Mouse (Mus musculus) lung, embryonic 15.5 days (tissue): ENCODE data around the gene Mef2b. TPM values are rescaled to one million over a fixed set of nuclear protein-coding genes. Genes with fewer than 3 reads are reported as not detected.

ENCODE experiments used
- ATAC-seq: fragments of 200-750 bp; cut with Nextera tagmentation; 2 replicates; pipeline ENCODE4 v1.8.0; 2017; ENCODE audit warnings: moderate number of reproducible peaks, borderline replicate concordance; ENCODE audit not compliant: low FRiP score, low TSS enrichment; ENCODE audit errors: extremely low read depth
- H3K27ac ChIP-seq: fragments of 300-500 bp; sonication (generic); 2 replicates; pipeline ENCODE4 v1.5.1; 2015; ENCODE audit warnings: moderate library complexity, mild to moderate bottlenecking, inconsistent platforms
- H3K27me3 ChIP-seq: fragments of 300-500 bp; sonication (generic); 2 replicates; pipeline ENCODE4 v1.6.1; 2015; ENCODE audit warnings: inconsistent platforms
- H3K36me3 ChIP-seq: fragments of 300-500 bp; sonication (generic); 2 replicates; pipeline ENCODE4 v1.6.1; 2015; ENCODE audit warnings: inconsistent platforms
- H3K4me1 ChIP-seq: fragments of 300-500 bp; sonication (generic); 2 replicates; pipeline ENCODE4 v1.6.1; 2015; ENCODE audit warnings: inconsistent platforms
- H3K4me2 ChIP-seq: fragments of 300-500 bp; sonication (generic); 2 replicates; pipeline ENCODE4 v1.6.1; 2015; ENCODE audit warnings: inconsistent platforms, mild to moderate bottlenecking, moderate library complexity
- H3K4me3 ChIP-seq: fragments of 300-500 bp; sonication (generic); 2 replicates; pipeline ENCODE4 v1.5.1; 2015; ENCODE audit warnings: mild to moderate bottlenecking, inconsistent platforms
- H3K9ac ChIP-seq: fragments of 300-500 bp; sonication (generic); 2 replicates; pipeline ENCODE4 v1.6.1; 2015; ENCODE audit warnings: inconsistent platforms
- H3K9me3 ChIP-seq: fragments of 300-500 bp; sonication (generic); 2 replicates; pipeline ENCODE4 v1.6.1; 2016; ENCODE audit warnings: inconsistent platforms
- WGBS: fragments of 180-500 bp; shearing (Covaris S2); methylation state at CpG from one replicate; pipeline ENCODE4 v1.1.7; 2015; 5-methylcytosine and 5-hydroxymethylcytosine counted together
- polyA plus RNA-seq: library from polyadenylated mRNA; unstranded; fragments of >200 nt; fragmentation: Nextera tagmentation; extraction: Ambion mirVana; gene quantifications from 2 replicates; pipeline ENCODE4 v1.2.1, GENCODE M21; 2015

Mef2b gene
- polyA plus RNA-seq, 1 experiment from 2014 or later = 0.22 TPM

DNA sequence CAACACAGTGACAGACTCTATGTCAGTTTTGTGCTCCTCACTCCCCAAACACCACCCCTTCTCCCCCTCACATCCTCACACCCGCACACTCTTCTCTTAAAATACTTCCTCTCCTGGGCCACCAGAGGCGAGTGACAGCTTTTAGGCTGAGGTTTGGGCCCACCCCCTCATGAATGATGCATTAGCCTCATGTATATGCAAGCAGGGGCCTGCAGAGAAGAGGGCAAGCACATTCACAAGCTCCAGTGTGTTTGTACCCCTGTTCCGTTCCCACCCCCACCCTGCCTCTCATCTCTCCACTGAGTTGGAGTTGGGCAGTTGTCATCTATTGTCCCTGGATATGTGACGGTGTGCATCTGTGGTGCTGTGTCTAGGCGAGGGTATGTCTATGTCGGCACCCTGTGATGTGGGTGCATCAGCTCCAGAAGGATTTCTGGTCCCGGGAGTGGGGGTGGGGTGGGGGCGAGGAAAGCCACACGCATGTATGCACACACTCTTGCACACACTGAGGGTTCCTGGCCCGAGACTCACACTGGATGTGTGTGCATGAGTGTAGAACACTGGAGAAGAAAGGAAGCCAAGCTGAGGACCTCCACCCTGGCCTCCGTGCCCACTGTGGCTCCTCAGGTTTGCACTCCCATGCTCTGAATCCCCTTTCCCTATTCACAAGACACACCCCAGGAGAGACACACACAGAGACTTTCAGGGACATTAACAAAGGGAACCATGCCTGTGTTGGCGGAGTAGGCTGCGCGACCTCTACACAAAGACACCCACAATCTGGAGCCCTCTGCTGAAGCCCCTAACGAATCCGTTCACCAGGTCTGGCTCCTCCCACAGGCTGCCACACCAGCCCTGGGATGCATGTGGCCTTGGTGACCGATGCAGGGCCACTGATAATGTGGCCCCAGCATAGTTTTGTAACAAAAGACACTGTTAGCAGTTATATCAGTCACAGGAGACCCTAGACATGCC, 20.5 kb upstream of the Mef2b start:
- Histone ChIP-seq H3K9me3 (no peaks in the 10 kb centered on the region), H3K36me3 (no peaks in the 10 kb centered on the region), H3K4me3 (no peak overlapping the region), H3K27ac (no peak overlapping the region), H3K9ac (no peak overlapping the region), H3K4me2 (no peak overlapping the region), H3K27me3 (peaks cover 69% of the 10 kb centered on the region), H3K4me1 (no peaks in the 10 kb centered on the region)
- no peak for ATAC-seq
- WGBS = 13% methylated on average over 17 of the region's 17 CpGs

DNA sequence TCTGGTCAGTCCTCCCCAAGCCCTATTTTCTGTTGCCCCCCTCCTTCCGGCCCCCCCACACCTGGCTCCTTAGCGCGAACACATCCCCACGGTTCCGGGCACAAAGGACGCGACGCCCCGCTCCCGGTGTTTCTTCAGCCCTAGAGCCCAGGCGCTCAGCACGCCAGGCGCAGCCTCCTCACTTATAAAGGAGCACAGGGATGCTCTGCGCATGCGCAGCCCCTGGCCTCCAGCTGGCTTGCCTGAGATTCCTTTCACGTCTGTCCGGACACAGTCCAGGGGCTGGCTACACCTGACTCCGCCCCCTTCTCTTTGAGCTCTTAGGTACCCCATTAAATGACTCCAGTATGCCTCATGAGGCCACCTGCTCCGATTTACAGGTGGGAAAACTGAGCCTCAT, 18.8 kb upstream of the Mef2b start, which contains the start of gene Ncan:
TSS of gene Ncan (minus strand) at position 207 of the 400 bp plus-strand sequence.
- H3K27me3 ChIP-seq = peaks cover 52% of the 10 kb centered on the region
- H3K27ac ChIP-seq = no peak within 1 kb of the TSS
- H3K4me2 ChIP-seq = peak within 1 kb of the TSS; percentile 28
- WGBS = 1% methylated on average over 19 of the region's 19 CpGs
- no peaks in the 10 kb centered on the region for H3K4me1 ChIP-seq
- no peaks in the 10 kb centered on the region for H3K36me3 ChIP-seq
- H3K9me3 ChIP-seq = no peaks in the 10 kb centered on the region
- H3K4me3 ChIP-seq = no peak within 1 kb of the TSS
- no peak for ATAC-seq
- H3K9ac ChIP-seq = no peak within 1 kb of the TSS

DNA sequence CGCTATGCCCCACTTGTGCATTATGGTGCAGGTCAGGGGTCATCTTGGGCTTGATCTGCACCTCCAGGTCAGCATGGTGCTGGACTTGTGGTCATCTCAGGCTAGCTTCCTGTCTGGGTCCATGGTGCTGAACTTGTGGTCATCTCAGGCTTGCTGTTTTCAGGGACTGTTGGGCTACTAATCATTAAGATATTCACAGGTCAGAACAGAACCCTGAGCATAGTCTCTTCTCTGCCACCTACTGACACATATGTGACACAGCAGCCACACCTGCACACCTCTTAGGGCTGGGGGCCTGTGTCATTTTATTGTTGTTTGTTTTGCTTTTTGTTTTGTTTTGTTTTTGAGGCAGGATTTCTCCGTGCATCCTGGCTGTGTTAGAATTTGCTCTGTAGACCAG, 16.6 kb upstream of the Mef2b start:
- no peak for ATAC-seq
- no peaks in the 10 kb centered on the region for H3K4me1 ChIP-seq
- no peak overlapping the region for H3K27ac ChIP-seq
- no peak overlapping the region for H3K4me3 ChIP-seq
- H3K27me3 ChIP-seq = peaks cover 33% of the 10 kb centered on the region
- no peak overlapping the region for H3K9ac ChIP-seq
- no peaks in the 10 kb centered on the region for H3K9me3 ChIP-seq
- 53% methylated on average over 2 of the region's 2 CpGs for WGBS
- no peak overlapping the region for H3K4me2 ChIP-seq
- H3K36me3 ChIP-seq = no peaks in the 10 kb centered on the region

DNA sequence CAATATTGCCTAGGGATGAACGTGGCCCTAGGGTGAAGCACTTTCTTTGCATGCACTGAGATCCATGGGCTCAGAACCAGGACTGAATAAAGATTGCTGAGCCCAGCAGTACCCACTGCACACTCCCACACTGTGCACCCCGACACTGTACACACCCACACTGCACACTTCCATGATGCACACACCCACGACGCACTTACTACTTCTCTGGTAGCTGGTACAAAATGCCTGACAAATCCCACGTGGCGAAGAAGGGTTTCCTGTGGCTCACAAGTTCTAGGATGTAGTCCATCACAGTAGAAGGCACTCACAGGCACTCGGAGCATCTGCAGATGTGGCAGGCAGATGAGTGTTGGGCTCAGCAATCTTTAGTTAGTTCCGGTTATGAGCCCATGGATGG, 14.5 kb upstream of the Mef2b start:
- no peaks in the 10 kb centered on the region for H3K36me3 ChIP-seq
- H3K27ac ChIP-seq = no peak overlapping the region
- no peak overlapping the region for H3K9ac ChIP-seq
- no peak overlapping the region for H3K4me2 ChIP-seq
- no peaks in the 10 kb centered on the region for H3K9me3 ChIP-seq
- no peak for ATAC-seq
- WGBS = 54% methylated on average over 8 of the region's 8 CpGs
- no peak overlapping the region for H3K4me3 ChIP-seq
- H3K4me1 ChIP-seq = peaks cover 19% of the 10 kb centered on the region
- H3K27me3 ChIP-seq = peaks cover 12% of the 10 kb centered on the region

DNA sequence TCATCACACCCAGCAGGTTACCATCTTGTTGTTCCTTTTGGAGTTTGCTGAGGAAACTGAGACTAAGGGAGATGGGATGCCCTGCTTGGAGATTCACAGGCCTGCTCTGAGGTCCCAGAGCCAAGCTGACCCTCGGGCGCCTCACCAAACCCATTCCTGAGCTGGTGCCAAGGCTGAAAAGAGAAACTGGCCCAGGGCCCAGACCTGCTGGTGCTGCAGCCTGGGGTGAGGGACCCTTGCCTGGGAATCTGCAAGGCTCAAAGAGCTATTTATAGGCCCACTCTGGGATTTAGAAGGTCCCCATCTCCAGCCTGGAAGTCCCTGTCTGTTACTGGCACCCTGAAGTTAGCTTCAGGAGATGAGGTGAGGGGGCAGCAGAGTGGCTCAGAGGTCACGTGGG, 11.1 kb upstream of the Mef2b start:
- no peak overlapping the region for H3K27ac ChIP-seq
- no peaks in the 10 kb centered on the region for H3K9me3 ChIP-seq
- no peak for ATAC-seq
- H3K4me3 ChIP-seq = no peak overlapping the region
- peaks cover 29% of the 10 kb centered on the region for H3K4me1 ChIP-seq
- H3K9ac ChIP-seq = no peak overlapping the region
- H3K36me3 ChIP-seq = peaks cover 3% of the 10 kb centered on the region; the same call in 1 of the 2 replicates
- H3K4me2 ChIP-seq = no peak overlapping the region
- H3K27me3 ChIP-seq = no peaks in the 10 kb centered on the region
- 49% methylated on average over 3 of the region's 3 CpGs for WGBS

DNA sequence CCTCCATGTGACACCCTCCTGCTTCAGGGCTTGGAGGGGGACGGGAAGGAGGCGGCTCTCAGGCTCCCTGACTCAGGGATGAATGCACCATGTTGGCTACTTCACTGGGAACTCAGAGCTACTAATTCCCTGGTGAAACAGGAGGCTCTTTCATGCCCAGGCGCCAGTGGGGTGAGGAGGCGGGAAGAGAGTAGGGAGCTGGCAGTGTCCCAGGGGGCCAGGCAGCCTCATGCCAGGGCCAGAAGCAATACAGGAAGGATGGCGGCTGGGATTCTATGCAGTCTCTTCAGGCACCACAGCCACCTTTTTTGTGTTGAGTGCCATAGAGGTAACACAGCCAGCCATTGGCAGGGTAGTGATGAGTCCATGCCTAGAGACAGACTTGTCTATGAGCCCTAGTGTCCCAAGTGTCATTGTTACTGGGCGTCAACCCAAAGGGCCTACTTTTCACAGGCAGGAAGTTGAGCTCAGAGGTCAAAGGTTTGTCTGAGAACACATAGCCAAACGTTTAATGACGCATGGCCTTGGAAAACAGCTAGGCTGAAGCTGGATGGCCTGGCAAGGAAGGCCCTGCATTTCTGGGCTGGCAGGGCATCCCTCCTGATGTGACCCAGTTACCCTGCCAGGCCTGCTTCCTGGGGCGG, 10.1 kb upstream of the Mef2b start:
- Histone ChIP-seq H3K36me3 (peaks cover 13% of the 10 kb centered on the region), H3K4me1 (peaks cover 29% of the 10 kb centered on the region), H3K27me3 (no peaks in the 10 kb centered on the region), H3K4me2 (no peak overlapping the region), H3K9me3 (no peaks in the 10 kb centered on the region), H3K27ac (no peak overlapping the region), H3K9ac (no peak overlapping the region), H3K4me3 (no peak overlapping the region)
- ATAC-seq = no peak
- 53% methylated on average over 9 of the region's 9 CpGs for WGBS

DNA sequence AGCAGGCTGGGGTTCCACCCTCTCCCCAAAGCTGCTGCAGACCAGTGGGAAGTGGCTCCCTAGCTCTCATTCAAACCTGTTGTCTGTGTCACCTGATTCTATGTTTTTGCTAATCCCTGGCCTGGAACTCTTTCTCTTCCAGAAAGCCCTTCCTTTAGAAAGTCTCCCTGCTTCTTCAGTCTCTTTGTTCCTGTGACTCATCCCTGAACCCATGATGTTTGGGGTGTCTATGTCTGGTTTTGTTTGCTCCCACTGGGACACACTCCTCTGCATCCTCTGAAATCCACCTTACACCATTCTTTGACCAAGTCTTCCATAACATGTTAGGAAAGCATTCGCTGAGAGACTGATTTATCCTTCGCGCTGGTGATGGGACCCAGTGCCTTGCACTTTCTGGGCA, 9.4 kb upstream of the Mef2b start:
- ATAC-seq = no peak
- Histone ChIP-seq H3K4me1 (peaks cover 29% of the 10 kb centered on the region), H3K4me3 (no peak overlapping the region), H3K9ac (no peak overlapping the region), H3K9me3 (no peaks in the 10 kb centered on the region), H3K27me3 (no peaks in the 10 kb centered on the region), H3K4me2 (no peak overlapping the region), H3K27ac (no peak overlapping the region), H3K36me3 (peaks cover 19% of the 10 kb centered on the region)
- WGBS = 77% methylated on average over 3 of the region's 3 CpGs

DNA sequence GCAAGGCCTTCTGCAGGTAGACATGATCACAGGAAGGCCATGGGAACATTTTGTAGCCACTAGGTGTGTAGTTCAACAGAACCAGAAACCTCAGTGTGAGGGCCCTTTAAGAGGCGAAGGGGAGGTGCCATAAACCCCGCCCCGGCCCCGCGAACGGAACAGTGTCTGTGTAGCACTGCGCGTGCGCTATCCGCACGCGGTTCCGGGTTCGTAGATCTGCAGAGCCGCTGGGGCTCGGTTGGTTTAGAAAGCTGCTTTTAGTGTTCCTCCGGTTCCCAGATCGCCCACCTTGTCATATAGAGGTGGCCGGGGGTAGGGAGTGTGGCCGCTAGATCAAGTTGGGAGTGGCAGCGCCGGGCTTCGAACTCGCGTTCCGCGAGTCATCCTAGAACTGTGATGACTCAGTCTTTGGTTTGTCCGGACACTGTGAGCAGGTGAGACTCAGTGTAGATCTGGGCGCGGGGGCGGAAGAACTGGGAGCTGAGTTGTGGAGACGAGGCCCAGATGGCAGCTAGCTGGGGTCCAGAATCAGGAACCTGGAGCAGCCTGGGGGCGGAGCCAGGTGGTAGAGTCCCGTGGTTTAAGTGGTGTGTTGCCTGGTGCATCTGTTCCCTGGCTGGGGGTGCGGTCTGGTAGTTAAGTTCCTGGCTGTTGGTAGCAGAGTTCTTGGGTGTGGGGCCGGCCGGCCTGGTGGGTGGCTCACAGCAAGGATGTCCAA, 8.2 kb upstream of the Mef2b start, which contains the start of gene Nr2c2ap:
TSS of gene Nr2c2ap (plus strand) at position 168 of the 718 bp plus-strand sequence.
- H3K4me1 ChIP-seq = peaks cover 29% of the 10 kb centered on the region
- H3K27me3 ChIP-seq = no peaks in the 10 kb centered on the region
- H3K4me2 ChIP-seq = peak within 1 kb of the TSS; percentile 68
- H3K4me3 ChIP-seq = peak within 1 kb of the TSS; percentile 72
- WGBS = 1% methylated on average over 37 of the region's 37 CpGs
- no peaks in the 10 kb centered on the region for H3K9me3 ChIP-seq
- peak within 1 kb of the TSS; percentile 64 for H3K9ac ChIP-seq
- no peak within 1 kb of the TSS for H3K27ac ChIP-seq
- H3K36me3 ChIP-seq = peaks cover 29% of the 10 kb centered on the region
- peak; percentile 82 for ATAC-seq

DNA sequence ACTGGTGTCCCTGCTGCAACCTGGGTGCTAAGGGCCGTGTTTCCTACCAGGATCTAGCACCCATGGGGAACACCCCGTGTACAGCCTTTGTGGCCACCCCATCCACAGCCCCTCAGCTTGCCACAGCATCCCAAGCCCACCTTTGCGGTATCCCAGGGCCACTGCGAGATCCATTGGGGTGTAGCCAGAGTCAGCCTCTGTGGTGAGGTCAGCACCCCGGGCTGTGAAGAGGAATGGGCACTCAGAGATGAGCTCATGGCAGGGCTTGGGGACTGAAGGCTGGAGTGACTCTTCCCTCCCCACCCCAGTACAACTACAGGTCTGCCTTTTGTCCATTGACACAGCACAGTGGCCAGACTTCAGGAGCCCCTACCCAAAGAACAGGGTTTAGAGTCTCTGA, 5.4 kb upstream of the Mef2b start:
- WGBS = 88% methylated on average over 5 of the region's 5 CpGs
- H3K27ac ChIP-seq = no peak overlapping the region
- no peak overlapping the region for H3K4me3 ChIP-seq
- no peak overlapping the region for H3K4me2 ChIP-seq
- H3K27me3 ChIP-seq = no peaks in the 10 kb centered on the region
- peaks cover 32% of the 10 kb centered on the region for H3K36me3 ChIP-seq
- H3K9me3 ChIP-seq = no peaks in the 10 kb centered on the region
- ATAC-seq = no peak
- peaks cover 28% of the 10 kb centered on the region for H3K4me1 ChIP-seq
- H3K9ac ChIP-seq = no peak overlapping the region

DNA sequence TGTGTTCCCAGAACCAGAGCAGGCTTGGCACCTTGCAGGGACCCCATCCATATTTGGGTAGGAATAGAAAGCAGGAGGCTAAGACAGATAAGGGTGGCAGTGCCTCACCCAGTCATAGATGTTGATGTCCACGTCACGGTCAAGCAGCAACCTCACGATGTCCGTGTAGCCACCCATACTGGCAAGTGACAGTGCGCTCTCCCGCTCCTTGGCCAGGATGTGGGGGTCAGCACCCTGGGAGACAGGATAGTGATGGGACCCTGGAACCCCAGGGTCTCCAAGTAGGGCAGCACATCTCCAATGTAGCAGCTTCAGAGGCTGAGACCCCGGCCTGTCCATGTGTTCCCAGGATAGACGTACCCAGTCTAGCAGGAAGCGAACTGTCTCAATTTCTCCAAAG, 4.6 kb upstream of the Mef2b start:
- 85% methylated on average over 9 of the region's 9 CpGs for WGBS
- peaks cover 20% of the 10 kb centered on the region for H3K4me1 ChIP-seq
- H3K4me2 ChIP-seq = no peak overlapping the region
- H3K9ac ChIP-seq = no peak overlapping the region
- H3K4me3 ChIP-seq = no peak overlapping the region
- no peak overlapping the region for H3K27ac ChIP-seq
- peaks cover 32% of the 10 kb centered on the region for H3K36me3 ChIP-seq
- H3K27me3 ChIP-seq = no peaks in the 10 kb centered on the region
- no peak for ATAC-seq
- H3K9me3 ChIP-seq = no peaks in the 10 kb centered on the region

DNA sequence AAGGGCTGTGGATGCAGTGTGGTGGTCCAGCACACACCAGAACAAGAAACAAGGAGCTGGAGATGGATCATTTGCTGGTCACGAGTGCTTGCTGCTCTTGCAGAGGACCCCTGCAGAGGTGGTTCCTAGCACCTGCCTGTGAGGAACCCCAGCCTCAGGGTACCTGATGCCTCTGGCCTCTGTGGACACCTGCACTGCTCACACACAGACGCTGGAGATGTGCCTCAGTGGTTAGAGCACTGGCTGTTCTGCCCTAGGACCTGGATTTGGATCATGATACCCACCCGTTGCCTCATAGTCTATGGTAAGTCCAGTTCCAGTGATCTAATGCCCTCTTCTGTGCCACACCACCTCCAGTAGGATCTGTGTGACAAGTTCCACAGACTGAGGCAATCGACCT, 2.9 kb upstream of the Mef2b start:
- H3K9me3 ChIP-seq = no peaks in the 10 kb centered on the region
- H3K36me3 ChIP-seq = peaks cover 32% of the 10 kb centered on the region
- H3K4me3 ChIP-seq = no peak overlapping the region
- H3K4me1 ChIP-seq = peaks cover 23% of the 10 kb centered on the region
- no peak overlapping the region for H3K4me2 ChIP-seq
- no peak for ATAC-seq
- H3K27ac ChIP-seq = no peak overlapping the region
- no peak overlapping the region for H3K9ac ChIP-seq
- 80% methylated on average over 4 of the region's 4 CpGs for WGBS
- no peaks in the 10 kb centered on the region for H3K27me3 ChIP-seq
